Mouse (Mus musculus) midbrain, embryonic 15.5 days (tissue): ENCODE measurements at regions not wholly inside any gene's neighbourhood (a gene's known extent, or its start where the extent isn't known, plus 50 kb on each side); places are given as distances from the start of the nearest gene placed in this dataset.

Experiments
- ATAC-seq: fragments of 200-750 bp; cut with Nextera tagmentation; replicated peaks from 2 replicates; pipeline ENCODE4 v1.8.0; 2017; ENCODE audit warnings: moderate TSS enrichment
- H3K27ac ChIP-seq: fragments of 300-500 bp; sonication (generic); 2 replicates; pipeline ENCODE4 v1.5.1; 2015; ENCODE audit warnings: mild to moderate bottlenecking, inconsistent platforms
- H3K27me3 ChIP-seq: fragments of 300-500 bp; sonication (generic); replicated peaks from 2 replicates; pipeline ENCODE4 v1.6.1; 2015; ENCODE audit warnings: inconsistent platforms
- H3K36me3 ChIP-seq: fragments of 300-500 bp; sonication (generic); replicated peaks from 2 replicates; pipeline ENCODE4 v1.6.1; 2015; ENCODE audit warnings: inconsistent platforms
- H3K4me1 ChIP-seq: fragments of 300-500 bp; sonication (generic); 2 replicates; pipeline ENCODE4 v1.6.1; 2015; ENCODE audit warnings: inconsistent platforms
- H3K4me2 ChIP-seq: fragments of 300-500 bp; sonication (generic); 2 replicates; pipeline ENCODE4 v1.6.1; 2015; ENCODE audit warnings: inconsistent platforms, mild to moderate bottlenecking, moderate library complexity
- H3K4me3 ChIP-seq: fragments of 300-500 bp; sonication (generic); 2 replicates; pipeline ENCODE4 v1.5.1; 2015; ENCODE audit warnings: mild to moderate bottlenecking, inconsistent platforms
- H3K9ac ChIP-seq: fragments of 300-500 bp; sonication (generic); 2 replicates; pipeline ENCODE4 v1.6.1; 2015; ENCODE audit warnings: mild to moderate bottlenecking, inconsistent platforms
- H3K9me3 ChIP-seq: fragments of 300-500 bp; sonication (generic); 2 replicates; pipeline ENCODE4 v1.6.1; 2016; ENCODE audit warnings: inconsistent platforms
- WGBS: fragments of 180-500 bp; shearing (Covaris S2); methylation state at CpG from one replicate; pipeline ENCODE4 v1.1.7; 2015; ENCODE audit warnings: mixed read lengths; 5-methylcytosine and 5-hydroxymethylcytosine counted together

GRCm38 (mm10) chr4:23490224-23490623, 1002.1 kb upstream of the Pou3f2 start:
- 5% methylated on average over 3 of the region's 3 CpGs for WGBS
- no peak overlapping the region for H3K4me2 ChIP-seq

GRCm38 (mm10) chr4:23491255-23491654, 1003.1 kb upstream of the Pou3f2 start:
- Histone ChIP-seq H3K4me1 (0 out of 2 replicates have a peak, but pooled peaks cover 5% of the 10 kb centered on the region), H3K9ac (no peak overlapping the region), H3K4me2 (no peak overlapping the region), H3K27ac (no peak overlapping the region), H3K9me3 (no peaks in the 10 kb centered on the region), H3K36me3 (no peaks in the 10 kb centered on the region), H3K27me3 (no peaks in the 10 kb centered on the region), H3K4me3 (no peak overlapping the region)
- WGBS, result 15% methylated on average over 2 of the region's 2 CpGs
- peak; percentile 69; the same call in 1 of the 2 replicates for ATAC-seq

More at GRCm38 (mm10) chr4:23490224-23490623, 1002.1 kb upstream of the Pou3f2 start:
- Histone ChIP-seq H3K27ac (peak overlapping the region; percentile 42; the same call in 1 of the 2 replicates), H3K27me3 (no peaks in the 10 kb centered on the region), H3K4me1 (0 out of 2 replicates have a peak, but pooled peaks cover 5% of the 10 kb centered on the region), H3K9me3 (no peaks in the 10 kb centered on the region), H3K36me3 (no peaks in the 10 kb centered on the region), H3K4me3 (no peak overlapping the region), H3K9ac (no peak overlapping the region)
- ATAC-seq, result peak; percentile 90

GRCm38 (mm10) chr4:23498710-23499109, 997.5 kb upstream of the Mms22l start:
- WGBS, result 71% methylated on average over 2 of the region's 2 CpGs
- no peaks in the 10 kb centered on the region for H3K9me3 ChIP-seq
- no peaks in the 10 kb centered on the region for H3K27me3 ChIP-seq
- H3K4me1 ChIP-seq, result no peaks in the 10 kb centered on the region
- H3K4me2 ChIP-seq, result no peak overlapping the region
- no peak for ATAC-seq
- no peak overlapping the region for H3K4me3 ChIP-seq
- no peak overlapping the region for H3K9ac ChIP-seq
- no peak overlapping the region for H3K27ac ChIP-seq
- no peaks in the 10 kb centered on the region for H3K36me3 ChIP-seq

- no peaks in the 10 kb centered on the region for H3K9me3 ChIP-seq
- no peak overlapping the region for H3K27ac ChIP-seq
- H3K4me3 ChIP-seq, result no peak overlapping the region
- no peak for ATAC-seq
- H3K36me3 ChIP-seq, result no peaks in the 10 kb centered on the region
- no peaks in the 10 kb centered on the region for H3K27me3 ChIP-seq
- no peaks in the 10 kb centered on the region for H3K4me1 ChIP-seq
- WGBS, result 29% methylated on average over 6 of the region's 6 CpGs
- H3K4me2 ChIP-seq, result no peak overlapping the region
- H3K9ac ChIP-seq, result no peak overlapping the region
Observed at GRCm38 (mm10) chr4:23504770-23505420, 991.4 kb upstream of the Mms22l start.

GRCm38 (mm10) chr4:23510873-23511272, 985.4 kb upstream of the Mms22l start:
- Histone ChIP-seq H3K27ac (no peak overlapping the region), H3K36me3 (no peaks in the 10 kb centered on the region), H3K4me1 (peaks cover 6% of the 10 kb centered on the region), H3K9ac (no peak overlapping the region), H3K4me3 (no peak overlapping the region), H3K4me2 (no peak overlapping the region), H3K9me3 (no peaks in the 10 kb centered on the region), H3K27me3 (no peaks in the 10 kb centered on the region)
- no peak for ATAC-seq
- WGBS, result 35% methylated on average over 4 of the region's 4 CpGs

- 31% methylated on average over 4 of the region's 4 CpGs for WGBS
- Histone ChIP-seq H3K27ac (no peak overlapping the region), H3K9ac (no peak overlapping the region), H3K4me3 (no peak overlapping the region), H3K4me1 (peaks cover 6% of the 10 kb centered on the region), H3K27me3 (no peaks in the 10 kb centered on the region), H3K4me2 (no peak overlapping the region), H3K9me3 (no peaks in the 10 kb centered on the region), H3K36me3 (no peaks in the 10 kb centered on the region)
- ATAC-seq, result peak; percentile 72
Observed at GRCm38 (mm10) chr4:23512014-23512413, 984.2 kb upstream of the Mms22l start.

- WGBS, result 11% methylated on average over 9 of the region's 9 CpGs
- H3K9ac ChIP-seq, result peak overlapping the region; percentile 29; the same call in 1 of the 2 replicates
- no peaks in the 10 kb centered on the region for H3K36me3 ChIP-seq
- 0 out of 2 replicates have a peak overlapping the region, but pooled peaks have one; percentile 47 for H3K27ac ChIP-seq
- no peak overlapping the region for H3K4me3 ChIP-seq
- H3K4me2 ChIP-seq, result peak overlapping the region; percentile 44
- peak; percentile 85 for ATAC-seq
- H3K4me1 ChIP-seq, result peaks cover 6% of the 10 kb centered on the region
- no peaks in the 10 kb centered on the region for H3K27me3 ChIP-seq
- H3K9me3 ChIP-seq, result no peaks in the 10 kb centered on the region
Observed at GRCm38 (mm10) chr4:23513939-23514338, 982.3 kb upstream of the Mms22l start.
